Mouse (Mus musculus) embryonic facial prominence, embryonic 12.5 days (tissue): ENCODE results near the gene Sec16a. TPM values are rescaled to one million over a fixed set of nuclear protein-coding genes. Genes with fewer than 3 reads are reported as not detected.
A peak's percentile ranks its signal among the peaks of the same experiment; 100 is the strongest.

Experiments
- ATAC-seq: fragments of 200-750 bp; cut with Nextera tagmentation; 2 replicates; pipeline ENCODE4 v1.8.0; 2017; ENCODE audit not compliant: insufficient number of reproducible peaks, insufficient read depth, low FRiP score, low TSS enrichment
- H3K27ac ChIP-seq: fragments of 300-500 bp; sonication (generic); 2 replicates; pipeline ENCODE4 v1.5.1; 2016; ENCODE audit warnings: mild to moderate bottlenecking
- H3K27me3 ChIP-seq: fragments of 300-500 bp; sonication (generic); 2 replicates; pipeline ENCODE4 v1.6.1; 2016; ENCODE audit warnings: mild to moderate bottlenecking, moderate library complexity
- H3K36me3 ChIP-seq: fragments of 300-500 bp; sonication (generic); 2 replicates; pipeline ENCODE4 v1.6.1; 2016; ENCODE audit warnings: mild to moderate bottlenecking
- H3K4me1 ChIP-seq: fragments of 300-500 bp; sonication (generic); 2 replicates; pipeline ENCODE4 v1.6.1; 2016
- H3K4me2 ChIP-seq: fragments of 300-500 bp; sonication (generic); replicated peaks from 2 replicates; pipeline ENCODE4 v1.6.1; 2016; ENCODE audit warnings: mild to moderate bottlenecking, moderate library complexity
- H3K4me3 ChIP-seq: fragments of 300-500 bp; sonication (generic); 2 replicates; pipeline ENCODE4 v1.5.1; 2016; ENCODE audit warnings: mild to moderate bottlenecking
- H3K9ac ChIP-seq: fragments of 300-500 bp; sonication (generic); 2 replicates; pipeline ENCODE4 v1.6.1; 2016; ENCODE audit warnings: mild to moderate bottlenecking, moderate library complexity
- H3K9me3 ChIP-seq: fragments of 300-500 bp; sonication (generic); 2 replicates; pipeline ENCODE4 v1.6.1; 2016; ENCODE audit warnings: mild to moderate bottlenecking, moderate library complexity
- WGBS: fragments of 180-500 bp; shearing (Covaris S2); methylation state at CpG from one replicate; pipeline ENCODE4 v1.1.7; 2016; 5-methylcytosine and 5-hydroxymethylcytosine counted together
- polyA plus RNA-seq: library from polyadenylated mRNA; unstranded; fragments of >200 nt; fragmentation: Nextera tagmentation; extraction: Ambion mirVana; gene quantifications from 2 replicates; pipeline ENCODE4 v1.2.1, GENCODE M21; 2016

The Sec16a gene
- polyA plus RNA-seq, 1 experiment from 2014 or later, result 28.3 TPM

DNA sequence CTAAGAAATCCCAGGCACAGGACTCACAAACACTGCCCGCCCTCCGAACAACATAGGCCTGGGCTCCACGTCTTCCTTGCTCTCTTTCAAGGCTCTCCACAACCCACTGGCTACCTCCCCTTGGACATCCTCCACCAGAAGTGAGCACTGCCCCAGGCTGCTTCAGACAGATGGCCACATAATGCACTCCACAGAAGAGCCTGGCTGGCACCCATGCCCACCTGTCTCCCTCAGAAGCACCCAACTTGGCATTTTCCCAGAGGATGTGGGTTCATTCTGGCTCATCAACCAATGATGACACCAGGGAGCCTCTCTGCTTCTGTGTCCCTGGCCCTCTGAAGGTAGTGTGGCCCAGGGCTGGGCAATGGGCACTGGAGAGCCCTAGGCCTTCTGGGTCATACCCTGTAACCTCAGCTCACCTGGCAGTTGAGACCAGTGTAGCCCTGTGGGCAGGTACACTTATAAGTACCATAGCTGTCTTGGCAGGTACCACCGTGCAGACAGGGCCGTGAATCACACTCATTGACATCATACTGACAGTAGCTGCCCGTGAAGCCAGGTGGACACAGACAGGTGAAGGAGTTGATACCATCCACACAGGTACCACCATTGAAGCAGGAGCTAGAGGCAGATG, 26.8 kb upstream of the Sec16a start:
- H3K27me3 ChIP-seq, result no peaks in the 10 kb centered on the region

GRCm38 (mm10) chr2:26470967-26471366, 26.0 kb upstream of the Sec16a start:
- Histone ChIP-seq H3K4me3 (no peak overlapping the region), H3K36me3 (peaks cover 92% of the 10 kb centered on the region), H3K9me3 (no peaks in the 10 kb centered on the region), H3K27ac (no peak overlapping the region), H3K4me1 (0 out of 2 replicates have a peak, but pooled peaks cover 7% of the 10 kb centered on the region), H3K27me3 (no peaks in the 10 kb centered on the region), H3K4me2 (no peak overlapping the region), H3K9ac (no peak overlapping the region)
- WGBS, result 88% methylated on average over 17 of the region's 17 CpGs
- no peak for ATAC-seq

More for the DNA sequence above, 26.8 kb upstream of the Sec16a start:
- Histone ChIP-seq H3K36me3 (peaks cover 91% of the 10 kb centered on the region), H3K9ac (no peak overlapping the region), H3K27ac (no peak overlapping the region), H3K9me3 (no peaks in the 10 kb centered on the region), H3K4me1 (0 out of 2 replicates have a peak, but pooled peaks cover 7% of the 10 kb centered on the region), H3K4me3 (no peak overlapping the region), H3K4me2 (no peak overlapping the region)
- no peak for ATAC-seq
- 84% methylated on average over 6 of the region's 6 CpGs for WGBS

GRCm38 (mm10) chr2:26468376-26468775, 23.4 kb upstream of the Sec16a start:
- Histone ChIP-seq H3K27me3 (no peaks in the 10 kb centered on the region), H3K9me3 (no peaks in the 10 kb centered on the region), H3K9ac (no peak overlapping the region), H3K4me1 (no peaks in the 10 kb centered on the region), H3K4me3 (no peak overlapping the region), H3K27ac (no peak overlapping the region), H3K4me2 (no peak overlapping the region), H3K36me3 (peaks cover 94% of the 10 kb centered on the region)
- no peak for ATAC-seq
- whole genome bisulfite sequencing, result 93% methylated on average over 15 of the region's 15 CpGs

DNA sequence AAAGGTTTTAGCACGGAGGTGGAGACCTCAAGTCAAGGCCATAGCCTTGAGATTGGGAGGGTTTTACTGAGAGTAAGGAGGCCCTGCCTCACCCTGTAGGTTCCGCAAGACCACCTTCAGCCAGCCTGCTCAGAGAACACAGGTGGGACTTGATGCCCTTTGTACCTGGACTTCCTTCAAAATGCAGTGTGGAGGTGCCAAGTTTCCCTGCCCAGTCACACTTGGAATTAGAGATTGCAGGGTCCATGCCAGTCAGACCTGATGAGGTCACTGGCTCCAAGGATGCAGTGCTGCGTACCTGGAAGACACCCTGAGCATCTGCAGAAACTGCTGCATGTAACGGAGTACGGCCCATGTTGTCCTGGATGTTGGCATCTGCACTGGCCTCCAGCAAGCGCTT, 18.4 kb upstream of the Sec16a start:
- Histone ChIP-seq H3K36me3 (peaks cover 84% of the 10 kb centered on the region), H3K27ac (no peak overlapping the region), H3K4me2 (no peak overlapping the region), H3K9me3 (no peaks in the 10 kb centered on the region), H3K4me3 (no peak overlapping the region), H3K4me1 (peaks cover 15% of the 10 kb centered on the region), H3K27me3 (no peaks in the 10 kb centered on the region), H3K9ac (no peak overlapping the region)
- 95% methylated on average over 6 of the region's 6 CpGs for WGBS
- no peak for ATAC-seq

DNA sequence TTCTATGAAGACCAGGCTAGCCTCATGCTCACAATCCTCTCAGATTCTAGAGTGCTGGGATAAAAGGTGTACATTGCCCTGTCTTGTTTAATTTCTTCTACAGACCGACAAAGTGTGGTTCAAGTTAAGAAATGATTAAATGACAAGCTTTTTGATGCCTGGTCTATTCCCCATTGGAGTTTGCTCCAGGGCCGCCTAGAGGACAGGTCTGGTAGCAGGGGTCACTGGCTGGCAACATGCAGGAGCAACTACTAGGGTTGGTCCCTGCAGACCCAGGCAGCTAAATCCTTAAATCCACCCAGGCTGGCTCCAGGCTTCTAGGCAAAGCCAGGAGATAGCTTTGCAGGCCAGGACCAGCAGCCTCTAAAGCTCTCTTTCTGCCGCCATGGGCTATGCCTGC, 18.0 kb upstream of the Sec16a start:
- no peak overlapping the region for H3K27ac ChIP-seq

GRCm38 (mm10) chr2:26461667-26462066, 16.7 kb upstream of the Sec16a start:
- Histone ChIP-seq H3K36me3 (peaks cover 71% of the 10 kb centered on the region), H3K27ac (no peak overlapping the region), H3K4me2 (no peak overlapping the region), H3K4me1 (peaks cover 19% of the 10 kb centered on the region), H3K9ac (no peak overlapping the region), H3K4me3 (no peak overlapping the region), H3K27me3 (no peaks in the 10 kb centered on the region), H3K9me3 (no peaks in the 10 kb centered on the region)
- ATAC-seq, result no peak
- WGBS, result 93% methylated on average over 5 of the region's 5 CpGs

More for the DNA sequence above, 18.0 kb upstream of the Sec16a start:
- H3K9me3 ChIP-seq, result no peaks in the 10 kb centered on the region
- 84% methylated on average over 3 of the region's 3 CpGs for WGBS
- no peak overlapping the region for H3K4me2 ChIP-seq
- no peak overlapping the region for H3K9ac ChIP-seq
- H3K27me3 ChIP-seq, result no peaks in the 10 kb centered on the region
- H3K4me3 ChIP-seq, result no peak overlapping the region
- peaks cover 19% of the 10 kb centered on the region for H3K4me1 ChIP-seq
- ATAC-seq, result no peak
- H3K36me3 ChIP-seq, result peaks cover 80% of the 10 kb centered on the region

DNA sequence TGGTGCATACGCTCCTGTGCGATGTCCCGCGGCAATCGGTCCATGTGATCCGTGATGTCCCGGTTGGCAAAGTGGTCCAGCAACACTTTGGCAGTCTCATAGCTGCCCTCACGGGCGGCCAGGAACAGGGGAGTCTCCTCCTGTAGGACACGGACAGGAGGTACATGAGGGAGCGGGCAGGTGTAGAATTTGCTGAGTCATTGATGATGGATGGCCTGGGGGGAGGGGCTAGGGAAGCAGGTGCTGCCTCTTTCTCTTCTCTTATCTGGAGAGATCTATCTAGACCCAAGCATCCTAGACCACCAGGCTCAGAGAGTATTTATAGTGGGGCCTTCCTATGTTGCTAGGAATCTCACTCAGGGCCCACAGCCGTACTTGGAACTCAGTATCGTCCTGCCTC, 15.8 kb upstream of the Sec16a start:
- no peak overlapping the region for H3K4me3 ChIP-seq
- H3K27ac ChIP-seq, result no peak overlapping the region
- peaks cover 64% of the 10 kb centered on the region for H3K36me3 ChIP-seq
- no peaks in the 10 kb centered on the region for H3K27me3 ChIP-seq
- no peak overlapping the region for H3K4me2 ChIP-seq
- H3K9me3 ChIP-seq, result no peaks in the 10 kb centered on the region
- no peak overlapping the region for H3K9ac ChIP-seq
- peaks cover 19% of the 10 kb centered on the region for H3K4me1 ChIP-seq
- 93% methylated on average over 13 of the region's 13 CpGs for WGBS
- no peak for ATAC-seq

GRCm38 (mm10) chr2:26460097-26460646, 15.2 kb upstream of the Sec16a start:
- Histone ChIP-seq H3K9me3 (no peaks in the 10 kb centered on the region), H3K36me3 (peaks cover 60% of the 10 kb centered on the region), H3K9ac (no peak overlapping the region), H3K4me3 (no peak overlapping the region), H3K4me2 (no peak overlapping the region), H3K4me1 (peaks cover 19% of the 10 kb centered on the region), H3K27ac (no peak overlapping the region), H3K27me3 (no peaks in the 10 kb centered on the region)
- 0 out of 2 replicates have a peak, but pooled peaks have one; percentile 1 for ATAC-seq
- WGBS, result 94% methylated on average over 16 of the region's 16 CpGs

DNA sequence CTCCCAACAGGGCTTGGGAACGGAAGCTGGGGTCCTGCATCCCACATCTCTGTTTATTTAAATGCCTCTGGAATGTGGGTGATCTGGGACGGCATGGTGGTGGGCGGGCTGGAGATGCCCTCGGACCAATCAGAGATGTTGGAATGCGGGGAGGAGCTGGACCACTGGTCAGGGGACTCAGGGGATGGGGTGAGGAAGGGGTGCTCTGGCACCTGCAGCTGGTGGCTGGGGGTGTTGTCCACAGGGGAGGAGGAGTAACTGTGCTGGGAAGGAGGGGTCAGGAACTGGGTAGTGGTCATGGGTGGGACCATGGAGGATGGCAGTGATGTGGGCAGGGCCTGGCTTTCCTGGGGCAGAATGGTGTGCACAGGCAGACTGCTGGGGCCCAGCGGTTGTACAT, 14.5 kb upstream of the Sec16a start:
- Histone ChIP-seq H3K27ac (no peak overlapping the region), H3K9me3 (no peaks in the 10 kb centered on the region), H3K27me3 (no peaks in the 10 kb centered on the region), H3K9ac (no peak overlapping the region), H3K4me1 (peaks cover 19% of the 10 kb centered on the region), H3K36me3 (peaks cover 54% of the 10 kb centered on the region), H3K4me3 (no peak overlapping the region), H3K4me2 (no peak overlapping the region)
- 34% methylated on average over 6 of the region's 6 CpGs for WGBS
- peak; percentile 25; the same call in 1 of the 2 replicates for ATAC-seq

DNA sequence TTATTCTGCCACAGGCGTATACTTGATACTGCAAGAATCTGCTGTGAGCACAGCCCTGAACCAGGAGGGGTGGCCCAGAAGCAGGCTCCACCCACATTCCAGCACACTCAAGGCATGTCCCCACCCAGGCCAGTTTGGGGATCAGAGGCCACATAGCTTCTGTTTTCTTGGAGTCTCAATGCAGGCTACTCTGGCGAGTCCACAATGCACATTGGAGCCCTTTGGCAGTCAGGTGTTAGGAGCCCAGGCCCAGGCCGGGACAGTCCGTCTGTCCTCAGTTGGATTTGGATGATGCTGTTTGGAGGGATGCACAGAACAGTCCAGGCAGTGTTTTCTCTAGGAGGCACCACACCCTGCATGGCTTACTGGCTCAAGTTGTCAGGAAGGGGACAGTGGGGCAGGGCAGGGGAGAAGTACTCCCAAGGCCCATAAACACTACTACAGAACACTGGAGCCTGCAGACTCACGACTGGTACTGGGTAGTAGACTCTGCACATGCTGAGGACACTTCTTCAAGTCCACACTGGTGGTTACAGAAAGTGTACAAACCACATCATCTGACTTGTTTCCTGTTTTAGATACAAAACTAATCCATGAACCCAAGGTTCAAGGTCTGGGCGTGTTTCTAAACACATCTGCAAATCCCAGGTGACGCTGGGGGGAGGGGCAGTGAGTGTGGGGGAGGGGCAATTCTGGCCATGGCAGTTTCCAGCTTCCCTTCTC, 13.5 kb upstream of the Sec16a start:
- H3K36me3 ChIP-seq, result peaks cover 46% of the 10 kb centered on the region
- no peak overlapping the region for H3K4me2 ChIP-seq

DNA sequence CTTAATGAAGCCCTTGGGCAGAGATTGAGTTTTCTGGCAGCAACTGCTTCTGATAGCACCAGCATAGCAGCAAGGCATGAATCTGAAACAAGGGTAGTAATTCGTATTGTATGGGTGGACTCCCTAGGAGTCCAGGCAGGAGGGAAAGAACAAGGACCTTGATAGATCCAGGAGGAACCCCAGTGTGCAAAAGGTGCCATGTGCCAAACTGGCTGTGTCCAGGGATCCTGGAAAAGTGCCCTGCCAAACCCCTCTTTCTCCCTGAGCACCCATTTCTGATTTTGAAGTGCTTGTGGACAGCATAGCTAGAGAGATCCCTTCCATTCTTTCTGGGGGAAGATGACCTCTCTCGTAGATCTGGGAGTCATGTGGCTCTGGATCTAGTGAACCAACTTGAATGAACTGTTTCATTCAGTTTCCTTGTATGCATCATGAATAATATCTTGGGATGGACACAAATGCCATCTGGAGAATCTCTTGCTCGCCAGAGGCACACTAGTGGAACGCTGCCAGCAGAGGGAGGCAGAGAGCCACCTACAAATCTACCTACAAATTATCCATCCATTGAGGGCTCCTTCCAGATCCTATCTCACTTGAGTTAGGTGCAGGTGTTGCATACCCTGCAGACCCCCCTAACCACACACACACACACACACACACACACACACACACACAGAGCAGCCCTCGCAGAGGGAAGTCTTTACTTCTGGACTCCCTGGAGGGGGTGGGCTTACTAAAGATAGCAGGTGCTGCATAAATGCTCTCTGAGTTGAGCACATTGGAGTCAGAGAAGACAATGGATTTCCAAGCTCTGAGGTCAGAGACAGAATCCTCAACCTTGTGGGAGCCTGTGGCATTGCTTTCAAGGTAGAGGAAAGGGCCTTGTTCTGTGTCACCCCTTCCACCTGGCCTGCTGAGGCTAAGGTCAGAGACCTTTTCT, 4.4 kb upstream of the Sec16a start:
- H3K36me3 ChIP-seq, result no peaks in the 10 kb centered on the region
- H3K4me3 ChIP-seq, result no peak overlapping the region
- 19% methylated on average over 5 of the region's 5 CpGs for WGBS
- H3K9me3 ChIP-seq, result no peaks in the 10 kb centered on the region
- ATAC-seq, result no peak
- H3K9ac ChIP-seq, result no peak overlapping the region
- H3K27ac ChIP-seq, result no peak overlapping the region
- H3K27me3 ChIP-seq, result no peaks in the 10 kb centered on the region
- H3K4me1 ChIP-seq, result peaks cover 10% of the 10 kb centered on the region
- no peak overlapping the region for H3K4me2 ChIP-seq

More for the DNA sequence above, 13.5 kb upstream of the Sec16a start:
- 22% methylated on average over 7 of the region's 7 CpGs for WGBS
- ATAC-seq, result 0 out of 2 replicates have a peak, but pooled peaks have one; percentile 17
- Histone ChIP-seq H3K4me1 (peaks cover 19% of the 10 kb centered on the region), H3K27me3 (no peaks in the 10 kb centered on the region), H3K27ac (peak overlapping the region; percentile 24; the same call in 1 of the 2 replicates), H3K9ac (no peak overlapping the region), H3K4me3 (no peak overlapping the region), H3K9me3 (no peaks in the 10 kb centered on the region)
